Mouse (Mus musculus) Patski (cell line): Measurements from ENCODE around the gene Zfp609. TPM values are rescaled to one million over a fixed set of nuclear protein-coding genes. Genes with fewer than 3 reads are reported as not detected.

Source experiments
- ATAC-seq: fragments of 100-300 bp; one replicate; pipeline ENCODE4 v1.8.0; 2021
- CTCF ChIA-PET: fragments of 350-600 bp; sonication (Branson Sonifier 250); formaldehyde crosslinking; loops from one replicate; lab custom pipeline; 2022; ENCODE audit warnings: inconsistent platforms; lab: Charles Lee
- POLR2A ChIA-PET: fragments of 350-600 bp; sonication (Branson Sonifier 250); formaldehyde crosslinking; loops from one replicate; lab custom pipeline; 2022; ENCODE audit warnings: antibody characterized with exemption, inconsistent platforms; lab: Charles Lee
- DNase-seq: peaks from one replicate; pipeline ENCODE4 v3.0.0-alpha.2; 2011; ENCODE audit warnings: low read depth, low spot score
- H3K27me3 ChIP-seq: fragments of 371-371 bp; one replicate; pipeline ENCODE4 v1.5.1; 2021
- CTCF ChIP-seq: fragments of 100-300 bp; IDR thresholded peaks from one replicate; pipeline ENCODE4 v1.5.1; 2021
- in situ Hi-C: fragments of 300-500 bp; cut with MboI; formaldehyde crosslinking; loops from 3 replicates; pipeline ENCODE4 v1.11.1; 2018; ENCODE audit warnings: low pct_unique_long_range_greater_than_20kb, mixed read lengths
- polyA plus RNA-seq: library from polyadenylated mRNA; unstranded; gene quantifications from one replicate; pipeline ENCODE4 v1.2.3, GENCODE M21; 2021

The Zfp609 gene
- polyA plus RNA-seq, 1 experiment from 2014 or later = 25.7 TPM

GRCm38 (mm10) chr9:65648730-65649129 lies 178.6 kb downstream of the Zfp609 start:
- no peak for DNase-seq
- POLR2A ChIA-PET = interaction anchor here (0.6 to 1.3 kb wide), 2 partner anchors 8 to 18 kb away, joined by 3 read pairs; no protein-coding TSS in a partner anchor

GRCm38 (mm10) chr9:65646782-65647181 lies 180.6 kb downstream of the Zfp609 start:
- ATAC-seq = no peak
- in situ Hi-C loops = no loop called here
- CTCF ChIA-PET = no interaction called here

More at GRCm38 (mm10) chr9:65648730-65649129, 178.6 kb downstream of the Zfp609 start:
- ATAC-seq = no peak
- CTCF ChIA-PET = interaction anchor here (1.5 to 2.0 kb wide), 2 partner anchors 11 kb away, joined by 4 to 8 read pairs; no protein-coding TSS in a partner anchor
- TF ChIP-seq CTCF = no peak
- no peaks in the 10 kb centered on the region for H3K27me3 ChIP-seq
- in situ Hi-C loops = no loop called here

GRCm38 (mm10) chr9:65645984-65646383 lies 181.4 kb downstream of the Zfp609 start:
- no peaks in the 10 kb centered on the region for H3K27me3 ChIP-seq
- TF ChIP-seq CTCF = no peak
- ChIA-PET CTCF (no interaction called here), POLR2A (interaction anchor here (1.3 kb wide), 1 partner anchor 15 kb away, joined by 4 read pairs; no protein-coding TSS in a partner anchor)
- DNase-seq (no peak), ATAC-seq (no peak)
- in situ Hi-C loops = no loop called here

More at GRCm38 (mm10) chr9:65646782-65647181, 180.6 kb downstream of the Zfp609 start:
- no peaks in the 10 kb centered on the region for H3K27me3 ChIP-seq
- DNase-seq = no peak
- no peak for TF ChIP-seq CTCF
- POLR2A ChIA-PET = no interaction called here

GRCm38 (mm10) chr9:65644960-65645359 lies 182.4 kb downstream of the Zfp609 start:
- no peak for TF ChIP-seq CTCF
- DNase-seq = no peak
- in situ Hi-C loops = no loop called here

GRCm38 (mm10) chr9:65642546-65642945 lies 184.8 kb downstream of the Zfp609 start:
- DNase-seq = no peak
- in situ Hi-C loops = no loop called here
- POLR2A ChIA-PET = no interaction called here
- no peak for ATAC-seq
- CTCF ChIA-PET = no interaction called here
- no peaks in the 10 kb centered on the region for H3K27me3 ChIP-seq
- no peak for TF ChIP-seq CTCF

More at GRCm38 (mm10) chr9:65644960-65645359, 182.4 kb downstream of the Zfp609 start:
- no peak for ATAC-seq
- ChIA-PET CTCF (interaction anchor here (1.3 kb wide), 1 partner anchor 39 kb away, joined by 3 read pairs; no protein-coding TSS in a partner anchor), POLR2A (interaction anchor here (1.3 kb wide), 1 partner anchor 14 kb away, joined by 4 read pairs; no protein-coding TSS in a partner anchor)
- H3K27me3 ChIP-seq = no peaks in the 10 kb centered on the region

Other genes starting within 250 kb of the Zfp609 start
- gene Plekho2, start 247.5 kb downstream of the Zfp609 start, polyA plus RNA-seq = 11.9 TPM
- gene Pif1, start 240.4 kb downstream of the Zfp609 start, polyA plus RNA-seq = 7.2 TPM
- 53.9 TPM for gene Rbpms2, start 197.9 kb downstream of the Zfp609 start, polyA plus RNA-seq
- gene Oaz2, start 159.6 kb downstream of the Zfp609 start, polyA plus RNA-seq = 197 TPM
- 66.1 TPM for gene Pclaf, start 62.7 kb upstream of the Zfp609 start, polyA plus RNA-seq
- gene Trip4, start 81.2 kb upstream of the Zfp609 start, polyA plus RNA-seq = 41.0 TPM
- 13.1 TPM for gene Csnk1g1, start 81.4 kb upstream of the Zfp609 start, polyA plus RNA-seq
- 715 TPM for gene Ppib, start 232.7 kb upstream of the Zfp609 start, polyA plus RNA-seq
- gene Snx22, start 242.2 kb upstream of the Zfp609 start, polyA plus RNA-seq = 0.44 TPM